Mouse (Mus musculus): Measurements from ENCODE around the gene Ptpn21. TPM values are rescaled to one million over a fixed set of nuclear protein-coding genes. Genes with fewer than 3 reads are reported as not detected.

The Ptpn21 gene
- polyA plus RNA-seq, 1 experiment = 14.0 TPM

GRCm38 (mm10) chr12:98720628-98721027 lies 16.6 kb downstream of the Ptpn21 start:
- H3K27ac ChIP-seq (ENCODE audit: insufficient read depth, low read length) = no peak overlapping the region
- peak; percentile 48 to 85 for DNase-seq
- WGBS = 15% methylated on average over 3 of the region's 3 CpGs

GRCm38 (mm10) chr12:98716142-98716541 lies 21.1 kb downstream of the Ptpn21 start:
- DNase-seq = no peak
- no peak overlapping the region for H3K4me3 ChIP-seq (replicated peaks; ENCODE audit: insufficient read depth, low read depth, low read length)
- H3K27ac ChIP-seq (ENCODE audit: insufficient read depth, low read length) = no peak overlapping the region
- H3K27me3 ChIP-seq (ENCODE audit: control insufficient read depth, insufficient read depth, low read length) = no peaks in the 10 kb centered on the region
- WGBS = 94% methylated on average over 2 of the region's 2 CpGs
- no peak for TF ChIP-seq POLR2A (IDR thresholded peaks at IDR 0.05; ENCODE audit: borderline replicate concordance, insufficient read depth, low read length)
- no peak for TF ChIP-seq CTCF (IDR thresholded peaks at IDR 0.05; ENCODE audit: borderline replicate concordance, insufficient read depth, low read depth, low read length)
- H3K4me1 ChIP-seq (ENCODE audit: control insufficient read depth, insufficient read depth, low read length) = peaks cover 8% of the 10 kb centered on the region

More at GRCm38 (mm10) chr12:98720628-98721027, 16.6 kb downstream of the Ptpn21 start:
- no peaks in the 10 kb centered on the region for H3K27me3 ChIP-seq (ENCODE audit: control insufficient read depth, insufficient read depth, low read length)
- no peak overlapping the region for H3K4me3 ChIP-seq (replicated peaks; ENCODE audit: insufficient read depth, low read depth, low read length)
- peaks cover 12% of the 10 kb centered on the region for H3K4me1 ChIP-seq (ENCODE audit: control insufficient read depth, insufficient read depth, low read length)
- TF ChIP-seq POLR2A (IDR thresholded peaks at IDR 0.05; ENCODE audit: borderline replicate concordance, insufficient read depth, low read length) (no peak), CTCF (IDR thresholded peaks at IDR 0.05; ENCODE audit: borderline replicate concordance, insufficient read depth, low read depth, low read length) (no peak)

- no peak overlapping the region for H3K27ac ChIP-seq (ENCODE audit: insufficient read depth, low read length)
- 75% methylated on average over 11 of the region's 11 CpGs for WGBS
- H3K4me3 ChIP-seq (replicated peaks; ENCODE audit: insufficient read depth, low read depth, low read length) = no peak overlapping the region
- DNase-seq = no peak
- no peaks in the 10 kb centered on the region; the same call in 1 of the 2 replicates for H3K4me1 ChIP-seq (ENCODE audit: control insufficient read depth, insufficient read depth, low read length)
- TF ChIP-seq POLR2A (IDR thresholded peaks at IDR 0.05; ENCODE audit: borderline replicate concordance, insufficient read depth, low read length) = no peak
- TF ChIP-seq CTCF (IDR thresholded peaks at IDR 0.05; ENCODE audit: borderline replicate concordance, insufficient read depth, low read depth, low read length) = no peak
- H3K27me3 ChIP-seq (ENCODE audit: control insufficient read depth, insufficient read depth, low read length) = no peaks in the 10 kb centered on the region
Observed at GRCm38 (mm10) chr12:98714757-98715156, 22.4 kb downstream of the Ptpn21 start.

- no peak overlapping the region for H3K27ac ChIP-seq (ENCODE audit: insufficient read depth, low read length)
- no peaks in the 10 kb centered on the region for H3K4me1 ChIP-seq (ENCODE audit: control insufficient read depth, insufficient read depth, low read length)
- DNase-seq = no peak
- H3K4me3 ChIP-seq (replicated peaks; ENCODE audit: insufficient read depth, low read depth, low read length) = no peak overlapping the region
- TF ChIP-seq POLR2A (IDR thresholded peaks at IDR 0.05; ENCODE audit: borderline replicate concordance, insufficient read depth, low read length) = no peak
- no peak for TF ChIP-seq CTCF (IDR thresholded peaks at IDR 0.05; ENCODE audit: borderline replicate concordance, insufficient read depth, low read depth, low read length)
- 82% methylated on average over 7 of the region's 7 CpGs for WGBS
- H3K27me3 ChIP-seq (ENCODE audit: control insufficient read depth, insufficient read depth, low read length) = no peaks in the 10 kb centered on the region
Observed at GRCm38 (mm10) chr12:98713621-98714103, 23.5 kb downstream of the Ptpn21 start.

- WGBS = 78% methylated on average over 6 of the region's 6 CpGs
- Histone ChIP-seq H3K27me3 (ENCODE audit: control insufficient read depth, insufficient read depth, low read length) (no peaks in the 10 kb centered on the region), H3K4me3 (replicated peaks; ENCODE audit: insufficient read depth, low read depth, low read length) (no peak overlapping the region), H3K4me1 (ENCODE audit: control insufficient read depth, insufficient read depth, low read length) (no peaks in the 10 kb centered on the region), H3K27ac (ENCODE audit: insufficient read depth, low read length) (no peak overlapping the region)
- no peak for TF ChIP-seq POLR2A (IDR thresholded peaks at IDR 0.05; ENCODE audit: borderline replicate concordance, insufficient read depth, low read length)
- no peak for TF ChIP-seq CTCF (IDR thresholded peaks at IDR 0.05; ENCODE audit: borderline replicate concordance, insufficient read depth, low read depth, low read length)
- DNase-seq = no peak
Observed at GRCm38 (mm10) chr12:98712819-98713218, 24.4 kb downstream of the Ptpn21 start.

- Histone ChIP-seq H3K27me3 (ENCODE audit: control insufficient read depth, insufficient read depth, low read length) (no peaks in the 10 kb centered on the region), H3K27ac (ENCODE audit: insufficient read depth, low read length) (no peak overlapping the region), H3K4me3 (replicated peaks; ENCODE audit: insufficient read depth, low read depth, low read length) (no peak overlapping the region), H3K4me1 (ENCODE audit: control insufficient read depth, insufficient read depth, low read length) (no peaks in the 10 kb centered on the region; the same call in 1 of the 2 replicates)
- 70% methylated on average over 10 of the region's 10 CpGs for WGBS
- DNase-seq = no peak
- TF ChIP-seq POLR2A (IDR thresholded peaks at IDR 0.05; ENCODE audit: borderline replicate concordance, insufficient read depth, low read length) (no peak), CTCF (IDR thresholded peaks at IDR 0.05; ENCODE audit: borderline replicate concordance, insufficient read depth, low read depth, low read length) (no peak)
Observed at GRCm38 (mm10) chr12:98703961-98704360, 33.2 kb downstream of the Ptpn21 start.

GRCm38 (mm10) chr12:98703554-98703953 lies 33.7 kb downstream of the Ptpn21 start:
- TF ChIP-seq POLR2A (IDR thresholded peaks at IDR 0.05; ENCODE audit: borderline replicate concordance, insufficient read depth, low read length) (no peak), CTCF (IDR thresholded peaks at IDR 0.05; ENCODE audit: borderline replicate concordance, insufficient read depth, low read depth, low read length) (no peak)
- no peak overlapping the region for H3K27ac ChIP-seq (ENCODE audit: insufficient read depth, low read length)
- 84% methylated on average over 2 of the region's 2 CpGs for WGBS
- no peaks in the 10 kb centered on the region; the same call in 1 of the 2 replicates for H3K4me1 ChIP-seq (ENCODE audit: control insufficient read depth, insufficient read depth, low read length)
- no peaks in the 10 kb centered on the region for H3K27me3 ChIP-seq (ENCODE audit: control insufficient read depth, insufficient read depth, low read length)
- DNase-seq = no peak
- no peak overlapping the region for H3K4me3 ChIP-seq (replicated peaks; ENCODE audit: insufficient read depth, low read depth, low read length)

- no peak overlapping the region for H3K27ac ChIP-seq (ENCODE audit: insufficient read depth, low read length)
- no peaks in the 10 kb centered on the region for H3K27me3 ChIP-seq (ENCODE audit: control insufficient read depth, insufficient read depth, low read length)
- no peaks in the 10 kb centered on the region; the same call in 1 of the 2 replicates for H3K4me1 ChIP-seq (ENCODE audit: control insufficient read depth, insufficient read depth, low read length)
- 48% methylated on average over 9 of the region's 9 CpGs for WGBS
- DNase-seq = peak; percentile 68 to 81
- no peak overlapping the region for H3K4me3 ChIP-seq (replicated peaks; ENCODE audit: insufficient read depth, low read depth, low read length)
- TF ChIP-seq POLR2A (IDR thresholded peaks at IDR 0.05; ENCODE audit: borderline replicate concordance, insufficient read depth, low read length) (no peak), CTCF (IDR thresholded peaks at IDR 0.05; ENCODE audit: borderline replicate concordance, insufficient read depth, low read depth, low read length) (no peak)
Observed at GRCm38 (mm10) chr12:98701564-98701963, 35.6 kb downstream of the Ptpn21 start.
